ENCODE assay signal across 8 mouse cellular contexts in the genomic region with DNA sequence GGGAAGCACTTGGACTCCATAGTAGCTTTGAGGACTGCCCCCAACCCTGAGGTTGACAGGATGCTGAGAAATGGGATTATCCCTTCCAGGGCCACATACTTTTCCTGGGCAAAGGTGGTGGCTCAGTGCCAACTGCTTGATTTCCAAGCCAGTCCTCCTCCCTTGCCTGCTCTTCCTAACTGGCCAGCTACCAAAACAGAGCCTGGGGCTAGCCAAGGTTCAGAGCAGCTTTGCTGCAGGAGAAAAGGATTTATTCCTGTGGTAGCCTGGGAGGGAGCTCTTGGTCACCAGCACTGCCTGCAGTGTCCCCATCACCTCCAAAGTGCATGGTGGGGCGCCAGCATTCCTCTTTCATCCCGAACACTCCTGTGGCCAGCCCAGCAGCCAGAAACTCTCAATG. TPM values are rescaled to one million over a fixed set of nuclear protein-coding genes. Genes with fewer than 3 reads are reported as not detected.
DNase-seq lines count a peak whose midpoint lies in the region; ATAC-seq and TF ChIP-seq lines count a peak whose summit lies in the region.

No protein-coding gene starts in this region.

- intact Hi-C loops in heart, postnatal 10 days (cut with DNase I), result no loop called here
- intact Hi-C loops in left cerebral cortex, adult 2 months (cut with DNase I), result no loop called here

- no peaks in the 10 kb centered on the region for H3K4me1 ChIP-seq in hindbrain, embryonic 15.5 days (replicated peaks)
- no peaks in the 10 kb centered on the region for H3K4me1 ChIP-seq in hindbrain, embryonic 11.5 days (replicated peaks; ENCODE audit: control insufficient read depth, insufficient read depth, low read length)
- peaks cover 54% of the 10 kb centered on the region for H3K4me1 ChIP-seq in bone marrow macrophage, adult 2 months (ENCODE audit: control insufficient read depth, insufficient read depth, low read length)

- no peak for TF ChIP-seq CTCF in bone marrow macrophage, adult 2 months (IDR thresholded peaks at IDR 0.05; ENCODE audit: low read depth, low read length)
- TF ChIP-seq CTCF in left cerebral cortex, adult 2 months (IDR thresholded peaks at IDR 0.05), result no peak

- DNase-seq in hindbrain, embryonic 11.5 days (ENCODE audit: low spot score), result no peak
- DNase-seq in 3T3-L1 (ENCODE audit: low read depth, low spot score), result peak; percentile 58
- peak; percentile 24 to 48 for DNase-seq in heart, postnatal 10 days
- DNase-seq in thymus, postnatal 4 days, result no peak
- no peak for DNase-seq in spleen, adult 12 weeks (ENCODE audit: low spot score)
- no peak for DNase-seq in left cerebral cortex, adult 2 months (ENCODE audit: extremely low spot score in 1 of 2, low spot score in 2 of 2)

- H3K9me3 ChIP-seq in hindbrain, embryonic 15.5 days, result no peaks in the 10 kb centered on the region
- no peaks in the 10 kb centered on the region for H3K9me3 ChIP-seq in hindbrain, embryonic 11.5 days (ENCODE audit: control insufficient read depth, low read length)

- ATAC-seq in hindbrain, embryonic 15.5 days (ENCODE audit: low FRiP score, low read depth), result peak; percentile 27; the same call in 1 of the 2 replicates
- no peak for ATAC-seq in hindbrain, embryonic 11.5 days (ENCODE audit: low FRiP score)

- no peak overlapping the region for H3K4me2 ChIP-seq in hindbrain, embryonic 15.5 days
- no peak overlapping the region for H3K4me2 ChIP-seq in hindbrain, embryonic 11.5 days (replicated peaks; ENCODE audit: low read depth, low read length)

- no peak overlapping the region for H3K27ac ChIP-seq in hindbrain, embryonic 15.5 days (replicated peaks)
- no peak overlapping the region for H3K27ac ChIP-seq in hindbrain, embryonic 11.5 days (ENCODE audit: low read depth, low read length)
- H3K27ac ChIP-seq in bone marrow macrophage, adult 2 months (ENCODE audit: insufficient read depth, low read depth, low read length), result peak overlapping the region; percentile 79
- no peak overlapping the region for H3K27ac ChIP-seq in left cerebral cortex, adult 2 months

- H3K9ac ChIP-seq in hindbrain, embryonic 15.5 days, result no peak overlapping the region
- no peak overlapping the region for H3K9ac ChIP-seq in hindbrain, embryonic 11.5 days (ENCODE audit: low read depth, low read length)

- H3K27me3 ChIP-seq in hindbrain, embryonic 15.5 days, result 0 out of 2 replicates have a peak, but pooled peaks cover 5% of the 10 kb centered on the region
- H3K27me3 ChIP-seq in hindbrain, embryonic 11.5 days (ENCODE audit: control insufficient read depth, insufficient read depth, low read length), result peaks cover 3% of the 10 kb centered on the region; the same call in 1 of the 2 replicates

- H3K36me3 ChIP-seq in hindbrain, embryonic 15.5 days, result no peaks in the 10 kb centered on the region
- no peaks in the 10 kb centered on the region for H3K36me3 ChIP-seq in hindbrain, embryonic 11.5 days (ENCODE audit: control insufficient read depth, insufficient read depth, low read length)

- no peak overlapping the region for H3K4me3 ChIP-seq in hindbrain, embryonic 15.5 days
- H3K4me3 ChIP-seq in hindbrain, embryonic 11.5 days (ENCODE audit: low read depth, low read length), result no peak overlapping the region
- no peak overlapping the region for H3K4me3 ChIP-seq in bone marrow macrophage, adult 2 months (ENCODE audit: insufficient read depth, low read length)
- no peak overlapping the region for H3K4me3 ChIP-seq in left cerebral cortex, adult 2 months

- 77% methylated on average over 2 of the region's 2 CpGs for WGBS in hindbrain, embryonic 15.5 days
- WGBS in hindbrain, embryonic 11.5 days, result 96% methylated on average over 2 of the region's 2 CpGs

- no peak for TF ChIP-seq POLR2A in bone marrow macrophage, adult 2 months (IDR thresholded peaks at IDR 0.05; ENCODE audit: borderline replicate concordance, low read depth, low read length)

RNA-seq across cellular contexts. Expression of gene Rtl5, which starts 33.6 kb away (rescaled TPM):
- polyA plus RNA-seq in hindbrain, embryonic 15.5 days (2015; fragmentation: Nextera tagmentation; extraction: Ambion mirVana), result 5.3 and 8.2 TPM in 2 replicates
- 3.7 and 4.0 TPM in 2 replicates for polyA plus RNA-seq in hindbrain, embryonic 11.5 days (2014; fragmentation: Nextera tagmentation; extraction: Ambion mirVana)
- 26.5 and 27.0 TPM in 2 replicates for polyA plus RNA-seq in bone marrow macrophage, adult 2 months (2012; ENCODE audit: insufficient read depth, insufficient read length, missing spikeins)
- total RNA-seq in heart, postnatal 10 days (2021), result 1 to 10 TPM; 2.1 to 2.8 TPM
- 10 to 100 TPM; 20.2 to 25.7 TPM for total RNA-seq in left cerebral cortex, adult 2 months (2021)

Comparison
In these comparisons a context has a peak if more than half of its experiments do, and no peak if none do; other contexts are left out.
1. DNase-seq: peak in 3T3-L1 (single experiment) and heart, postnatal 10 days (2 of 2); none in hindbrain, embryonic 11.5 days (single experiment), thymus, postnatal 4 days (single experiment), spleen, adult 12 weeks (single experiment) and left cerebral cortex, adult 2 months (0 of 2).